Mouse (Mus musculus) limb, embryonic 13.5 days (tissue): ENCODE results near the gene Olig1. TPM values are rescaled to one million over a fixed set of nuclear protein-coding genes. Genes with fewer than 3 reads are reported as not detected.

Source experiments
- polyA plus RNA-seq: library from polyadenylated mRNA; unstranded; fragments of >200 nt; fragmentation: Nextera tagmentation; extraction: Ambion mirVana; gene quantifications from 2 replicates; pipeline ENCODE4 v1.2.1, GENCODE M21; 2015

The Olig1 gene
- polyA plus RNA-seq, 1 experiment from 2014 or later, result 0.09 TPM

Other genes with a start within 250 kb of the Olig1 start
- gene Paxbp1, start 225.2 kb upstream of the Olig1 start, polyA plus RNA-seq, result 72.3 and 73.1 TPM in 2 replicates
- gene 4932438H23Rik, start 174.7 kb upstream of the Olig1 start, polyA plus RNA-seq, result 0.11 and 0.55 TPM in 2 replicates
- gene Olig2, start 44.3 kb upstream of the Olig1 start, polyA plus RNA-seq, result not detected in 2 replicates
- 54.6 and 58.1 TPM in 2 replicates for gene Ifnar2, start 103.0 kb downstream of the Olig1 start, polyA plus RNA-seq
- gene Gm21970, start 121.9 kb downstream of the Olig1 start, polyA plus RNA-seq, result not detected in 2 replicates
- gene Il10rb, start 136.4 kb downstream of the Olig1 start, polyA plus RNA-seq, result 15.6 and 18.2 TPM in 2 replicates
- 63.5 and 67.1 TPM in 2 replicates for gene Ifnar1, start 215.5 kb downstream of the Olig1 start, polyA plus RNA-seq